Mouse (Mus musculus): Measurements from ENCODE around the gene Creld1.

DNA sequence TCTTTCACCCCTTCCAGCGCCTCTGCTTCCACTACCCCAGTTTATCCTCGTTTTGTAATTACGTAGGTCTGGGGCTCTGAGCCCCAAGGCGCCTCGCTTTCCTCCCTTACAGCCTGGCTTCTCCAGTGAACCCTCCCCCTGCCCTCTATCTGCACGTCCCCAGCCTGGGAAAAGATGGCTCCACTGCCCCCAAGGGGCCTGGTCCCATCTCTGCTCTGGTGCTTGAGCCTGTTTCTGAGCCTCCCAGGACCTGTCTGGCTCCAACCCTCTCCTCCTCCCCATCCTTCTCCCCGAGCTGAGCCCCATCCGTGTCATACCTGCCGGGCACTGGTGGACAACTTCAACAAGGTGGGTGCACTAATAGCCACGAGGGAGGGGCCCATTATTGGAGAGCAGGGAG is 632 bp downstream of the Creld1 start:
- no peak for TF ChIP-seq POLR2A (IDR thresholded peaks at IDR 0.05; ENCODE audit: low read depth, low read length)
- TF ChIP-seq CTCF (IDR thresholded peaks at IDR 0.05; ENCODE audit: borderline replicate concordance, insufficient read depth, low read length), result no peak
